Comparison of ENCODE assay signal across 11 mouse cellular contexts in the genomic region with DNA sequence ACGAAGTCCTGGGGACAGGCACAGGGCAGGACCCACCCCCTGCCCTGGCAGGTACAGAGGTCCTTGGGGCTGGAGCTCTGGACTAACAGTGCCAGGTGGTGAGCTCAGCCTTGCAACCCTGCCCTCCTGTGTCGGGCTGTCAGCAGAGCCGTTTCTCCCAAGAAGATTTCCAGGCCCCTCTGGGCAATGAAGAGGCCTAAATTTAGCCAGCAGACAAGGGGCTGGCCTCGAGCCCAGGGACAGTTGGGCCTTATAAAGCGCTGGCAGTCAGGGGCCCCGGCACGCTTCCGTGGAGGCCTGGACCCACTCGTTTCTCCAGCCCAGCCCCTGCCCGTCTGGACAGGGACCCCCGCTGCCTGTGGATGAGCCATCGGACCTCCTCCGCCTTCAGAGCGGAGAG. TPM values are rescaled to one million over a fixed set of nuclear protein-coding genes. Genes with fewer than 3 reads are reported as not detected.
DNase-seq lines count a peak whose midpoint lies in the region; ATAC-seq lines count a peak whose summit lies in the region.
"Had no signal": no experiment of that assay in that cellular context is flagged by ENCODE, and none has a peak within 500 bp of the region (broad histone marks: within the 10 kb centered on the region; RNA-seq: fewer than 3 reads in every experiment).

No protein-coding gene starts in this region.

- H3K4me3 ChIP-seq in intestine, embryonic 16.5 days (ENCODE audit: low read length): peak overlapping the region; percentile 31

- DNase-seq in adrenal gland, adult 2 months: peak; percentile 43
- DNase-seq in adrenal gland, adult 8-10 months: no peak
- peak; percentile 36 for DNase-seq in ovary, adult 18-20 months (ENCODE audit: low spot score)
- DNase-seq in ovary, postnatal 10 days (ENCODE audit: low spot score): no peak
- peak; percentile 77 for DNase-seq in testis, postnatal 10 days (ENCODE audit: low spot score)
- no peak for DNase-seq in thymus, postnatal 4 days
- DNase-seq in layer of hippocampus, postnatal 10 days (ENCODE audit: low spot score in 2 of 2): no peak
- DNase-seq: liver had no signal

- H3K9me3 ChIP-seq in intestine, embryonic 16.5 days (ENCODE audit: control insufficient read depth, low read length): no peaks in the 10 kb centered on the region

- H3K27me3 ChIP-seq in intestine, embryonic 16.5 days (replicated peaks; ENCODE audit: control insufficient read depth, insufficient read depth, low read length): no peaks in the 10 kb centered on the region

- ATAC-seq in intestine, embryonic 16.5 days: peak; percentile 63

- H3K4me2 ChIP-seq in intestine, embryonic 16.5 days (ENCODE audit: low read depth, low read length): peak overlapping the region; percentile 38

- peaks cover 35% of the 10 kb centered on the region for H3K4me1 ChIP-seq in intestine, embryonic 16.5 days (ENCODE audit: control insufficient read depth, insufficient read depth, low read length)

- 51% methylated on average over 14 of the region's 14 CpGs for WGBS in intestine, embryonic 16.5 days

- H3K27ac ChIP-seq in intestine, embryonic 16.5 days (ENCODE audit: low read length): peak overlapping the region; percentile 73

- H3K36me3 ChIP-seq in intestine, embryonic 16.5 days (ENCODE audit: control insufficient read depth, insufficient read depth, low read length): no peaks in the 10 kb centered on the region

- peak overlapping the region; percentile 60 for H3K9ac ChIP-seq in intestine, embryonic 16.5 days (ENCODE audit: low read depth, low read length)

RNA-seq across cellular contexts. Expression of gene Hspb7, which starts 0.8 kb away (rescaled TPM):
- 1 to 10 TPM in 1 of 2 experiments, under 1 TPM in 1; 0.26 to 1.1 TPM for total RNA-seq in adrenal gland, adult 2 months (2021)
- 1.1 and 1.2 TPM in 2 replicates for polyA plus RNA-seq in adrenal gland, adult 2 months (2012; rRNA removed)
- total RNA-seq in adrenal gland, adult 8-10 months (2022): under 1 TPM; 0.38 to 0.97 (median 0.57) TPM
- polyA plus RNA-seq in intestine, embryonic 16.5 days (2015; fragmentation: Nextera tagmentation; extraction: Ambion mirVana): 5.3 and 6.6 TPM in 2 replicates
- under 1 TPM; 0.11 to 0.16 TPM for total RNA-seq in layer of hippocampus, postnatal 10 days (2021)
- polyA plus RNA-seq: hindbrain, embryonic 11.5 days had no signal

RNA-seq across cellular contexts. Expression of gene Clcnkb, which starts 5.6 kb away (rescaled TPM):
- total RNA-seq in adrenal gland, adult 2 months (2021): not detected
- not detected in 2 replicates for polyA plus RNA-seq in adrenal gland, adult 2 months (2012; rRNA removed)
- total RNA-seq in adrenal gland, adult 8-10 months (2022): not detected
- polyA plus RNA-seq in intestine, embryonic 16.5 days (2015; fragmentation: Nextera tagmentation; extraction: Ambion mirVana): 0.24 TPM in 1 of 2 replicates, not detected in the other
- total RNA-seq in layer of hippocampus, postnatal 10 days (2021): not detected
- polyA plus RNA-seq: cortical plate, adult 2 months; hindbrain, embryonic 11.5 days had no signal

RNA-seq across cellular contexts. Expression of gene Srarp, which starts 14.5 kb away (rescaled TPM):
- under 1 TPM; 0.32 to 0.55 TPM for total RNA-seq in adrenal gland, adult 2 months (2021)
- polyA plus RNA-seq in adrenal gland, adult 2 months (2012; rRNA removed): 0.22 TPM in 1 of 2 replicates, not detected in the other
- total RNA-seq in adrenal gland, adult 8-10 months (2022): under 1 TPM in 1 of 4 experiments, not detected in 3; 0.68 TPM
- not detected in 2 replicates for polyA plus RNA-seq in intestine, embryonic 16.5 days (2015; fragmentation: Nextera tagmentation; extraction: Ambion mirVana)
- 1 to 10 TPM; 2.9 to 3.4 TPM for total RNA-seq in layer of hippocampus, postnatal 10 days (2021)
- polyA plus RNA-seq: hindbrain, embryonic 11.5 days had no signal

RNA-seq across cellular contexts. Expression of gene Clcnka, which starts 22.9 kb away (rescaled TPM):
- not detected for total RNA-seq in adrenal gland, adult 2 months (2021)
- polyA plus RNA-seq in adrenal gland, adult 2 months (2012; rRNA removed): 0.04 and 0.07 TPM in 2 replicates
- not detected for total RNA-seq in adrenal gland, adult 8-10 months (2022)
- polyA plus RNA-seq in intestine, embryonic 16.5 days (2015; fragmentation: Nextera tagmentation; extraction: Ambion mirVana): 0.13 and 0.15 TPM in 2 replicates
- total RNA-seq in layer of hippocampus, postnatal 10 days (2021): not detected
- polyA plus RNA-seq: cortical plate, adult 2 months had no signal

RNA-seq across cellular contexts. Expression of gene Zbtb17, which starts 23.0 kb away (rescaled TPM):
- total RNA-seq in adrenal gland, adult 2 months (2021): 10 to 100 TPM; 15.8 to 18.7 TPM
- polyA plus RNA-seq in adrenal gland, adult 2 months (2012; rRNA removed): 26.5 and 34.4 TPM in 2 replicates
- total RNA-seq in adrenal gland, adult 8-10 months (2022): 10 to 100 TPM; 14.8 to 25.6 (median 19.5) TPM
- polyA plus RNA-seq in intestine, embryonic 16.5 days (2015; fragmentation: Nextera tagmentation; extraction: Ambion mirVana): 21.5 and 27.2 TPM in 2 replicates
- total RNA-seq in layer of hippocampus, postnatal 10 days (2021): 10 to 100 TPM; 24.2 to 27.4 TPM

Comparison
In these comparisons a context has a peak if more than half of its experiments do, and no peak if none do; other contexts are left out.
1. DNase-seq: peak in adrenal gland, adult 2 months (single experiment), ovary, adult 18-20 months (single experiment) and testis, postnatal 10 days (single experiment); none in adrenal gland, adult 8-10 months (single experiment), ovary, postnatal 10 days (single experiment), thymus, postnatal 4 days (single experiment) and layer of hippocampus, postnatal 10 days (0 of 2).